In the genomic region with DNA sequence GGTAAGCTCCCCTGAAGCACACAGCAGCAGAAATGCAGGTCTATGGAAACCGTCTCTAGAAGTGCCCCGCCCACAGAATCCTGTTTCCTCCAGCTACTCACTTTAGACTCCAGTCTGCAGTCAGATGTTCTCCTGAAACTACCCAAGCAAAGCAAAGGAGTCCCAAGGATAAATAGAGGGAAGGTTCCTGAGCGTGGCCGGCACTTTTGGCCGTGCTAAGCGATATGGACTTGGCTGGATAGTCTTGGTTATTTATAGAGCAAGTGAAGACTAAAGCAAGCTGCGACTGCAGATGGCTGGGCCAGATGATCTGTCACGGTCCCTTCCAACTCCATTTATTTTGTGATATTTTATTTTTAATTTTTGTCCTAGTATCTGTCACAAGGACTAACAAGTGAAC, we compare ENCODE assay signal across 8 mouse cellular contexts.
DNase-seq lines count a peak whose midpoint lies in the region; TF ChIP-seq lines count a peak whose summit lies in the region.
"Had no signal": no experiment of that assay in that cellular context is flagged by ENCODE, and none has a peak within 500 bp of the region (broad histone marks: within the 10 kb centered on the region; RNA-seq: fewer than 3 reads in every experiment).

No protein-coding gene starts in this region.

- H3K27ac ChIP-seq in heart, embryonic 10.5 days, result 0 out of 2 replicates have a peak overlapping the region, but pooled peaks have one; percentile 42
- H3K27ac ChIP-seq in left cerebral cortex, adult 2 months, result peak overlapping the region; percentile 61; the same call in 1 of the 2 replicates
- H3K27ac ChIP-seq: embryonic facial prominence, embryonic 12.5 days had no signal

- 53% methylated on average over 8 of the region's 8 CpGs for WGBS in heart, embryonic 10.5 days

- H3K4me3 ChIP-seq in heart, embryonic 10.5 days, result peak overlapping the region; percentile 31
- H3K4me3 ChIP-seq in left cerebral cortex, adult 2 months, result peak overlapping the region; percentile 3; the same call in 1 of the 2 replicates
- H3K4me3 ChIP-seq: embryonic facial prominence, embryonic 12.5 days had no signal

- no peak for TF ChIP-seq CTCF in left cerebral cortex, adult 2 months (IDR thresholded peaks at IDR 0.05)

- DNase-seq in cerebellum, adult 11-12 months, result peak; percentile 83
- peak; percentile 88 for DNase-seq in cerebellum, adult 9-10 months
- no peak for DNase-seq in heart, embryonic 10.5 days (ENCODE audit: low spot score)
- peak; percentile 20 to 24 for DNase-seq in left cerebral cortex, adult 2 months (ENCODE audit: extremely low spot score in 1 of 2, low spot score in 2 of 2)
- DNase-seq in urinary bladder, postnatal 36 days (ENCODE audit: low spot score in 2 of 2), result no peak
- DNase-seq in adrenal gland, postnatal 4 days (ENCODE audit: low spot score in 2 of 2), result no peak
- no peak for DNase-seq in adrenal gland, adult (ENCODE audit: inconsistent age in 2 of 2, low spot score in 1 of 2)

- H3K27me3 ChIP-seq in heart, embryonic 10.5 days (ENCODE audit: insufficient read depth, poor library complexity, severe bottlenecking), result no peaks in the 10 kb centered on the region
- H3K27me3 ChIP-seq: embryonic facial prominence, embryonic 12.5 days had no signal

- intact Hi-C loops in left cerebral cortex, adult 2 months (cut with DNase I), result no loop called here

- H3K4me1 ChIP-seq in heart, embryonic 10.5 days, result peaks cover 15% of the 10 kb centered on the region
- H3K4me1 ChIP-seq: embryonic facial prominence, embryonic 12.5 days had no signal

- no peaks in the 10 kb centered on the region for H3K36me3 ChIP-seq in heart, embryonic 10.5 days
- H3K36me3 ChIP-seq: embryonic facial prominence, embryonic 12.5 days had no signal

- H3K9me3 ChIP-seq in heart, embryonic 10.5 days, result no peaks in the 10 kb centered on the region
- H3K9me3 ChIP-seq: embryonic facial prominence, embryonic 12.5 days had no signal

Comparison
In these comparisons a context has a peak if more than half of its experiments do, and no peak if none do; other contexts are left out.
1. DNase-seq: peak in cerebellum, adult 11-12 months (single experiment), cerebellum, adult 9-10 months (single experiment) and left cerebral cortex, adult 2 months (2 of 2); none in heart, embryonic 10.5 days (single experiment), urinary bladder, postnatal 36 days (0 of 2), adrenal gland, postnatal 4 days (0 of 2) and adrenal gland, adult (0 of 2).